In genomic region chr3:87794922-87795325, GRCm38 (mm10) we compare ENCODE assay signal across 9 mouse cellular contexts. TPM values are rescaled to one million over a fixed set of nuclear protein-coding genes. Genes with fewer than 3 reads are reported as not detected.
DNase-seq lines count a peak whose midpoint lies in the region; ATAC-seq and TF ChIP-seq lines count a peak whose summit lies in the region.
"Had no signal": no experiment of that assay in that cellular context is flagged by ENCODE, and none has a peak within 500 bp of the region (broad histone marks: within the 10 kb centered on the region; RNA-seq: fewer than 3 reads in every experiment).

Ntrk1 (minus strand) TSS chr3:87795162.

- no peak for DNase-seq in heart, embryonic 10.5 days (ENCODE audit: low spot score)
- DNase-seq in heart, postnatal 4 days: no peak
- DNase-seq in ES-E14 (ENCODE audit: low read depth, low spot score): no peak
- peak; percentile 59 for DNase-seq in hindbrain, embryonic 11.5 days (ENCODE audit: low spot score)
- DNase-seq in ovary, adult 18-20 months (ENCODE audit: low spot score): no peak
- DNase-seq in gastrocnemius, postnatal 10 days: no peak
- no peak for DNase-seq in urinary bladder, postnatal 14 days (ENCODE audit: low spot score)

- peak; percentile 34; the same call in 1 of the 2 replicates for ATAC-seq in hindbrain, embryonic 11.5 days (ENCODE audit: low FRiP score)
- no peak for ATAC-seq in liver, embryonic 16.5 days (ENCODE audit: low read depth)

- H3K9ac ChIP-seq in ES-E14 (ENCODE audit: insufficient read depth, low read depth, low read length, poor library complexity, severe bottlenecking): peak within 1 kb of the TSS; percentile 53
- peak within 1 kb of the TSS; percentile 3; the same call in 1 of the 2 replicates for H3K9ac ChIP-seq in hindbrain, embryonic 11.5 days (ENCODE audit: low read depth, low read length)
- H3K9ac ChIP-seq in liver, embryonic 16.5 days (ENCODE audit: low read depth, low read length): no peak within 1 kb of the TSS; the same call in 1 of the 2 replicates

- peak within 1 kb of the TSS; percentile 41 for H3K4me2 ChIP-seq in hindbrain, embryonic 11.5 days (replicated peaks; ENCODE audit: low read depth, low read length)
- H3K4me2 ChIP-seq in liver, embryonic 16.5 days (ENCODE audit: low read depth, low read length): peak within 1 kb of the TSS; percentile 40

- H3K4me1 ChIP-seq in heart, embryonic 10.5 days: peaks cover 41% of the 10 kb centered on the region
- no peaks in the 10 kb centered on the region for H3K4me1 ChIP-seq in ES-E14 (ENCODE audit: control insufficient read depth in 2 of 2, insufficient read depth in 2 of 2, low read length in 2 of 2, poor library complexity in 1 of 2)
- H3K4me1 ChIP-seq in hindbrain, embryonic 11.5 days (replicated peaks; ENCODE audit: control insufficient read depth, insufficient read depth, low read length): peaks cover 7% of the 10 kb centered on the region
- H3K4me1 ChIP-seq in liver, embryonic 16.5 days (ENCODE audit: control insufficient read depth, low read depth, low read length): peaks cover 6% of the 10 kb centered on the region; the same call in 1 of the 2 replicates

- H3K4me3 ChIP-seq in heart, embryonic 10.5 days: peak within 1 kb of the TSS; percentile 44
- peak within 1 kb of the TSS; percentile 48 to 65 for H3K4me3 ChIP-seq in ES-E14 (ENCODE audit: insufficient read depth in 1 of 2, low read depth in 1 of 2, low read length in 2 of 2, poor library complexity in 1 of 2, severe bottlenecking in 1 of 2)
- peak within 1 kb of the TSS; percentile 27 for H3K4me3 ChIP-seq in hindbrain, embryonic 11.5 days (ENCODE audit: low read depth, low read length)
- 0 out of 2 replicates have a peak within 1 kb of the TSS, but pooled peaks have one; percentile 15 for H3K4me3 ChIP-seq in liver, embryonic 16.5 days (ENCODE audit: low read depth, low read length)
- H3K4me3 ChIP-seq: erythroblast, embryonic 14.5 days had no signal

- no peaks in the 10 kb centered on the region for H3K9me3 ChIP-seq in heart, embryonic 10.5 days
- H3K9me3 ChIP-seq in ES-E14 (ENCODE audit: control insufficient read depth, insufficient read depth, low read depth, low read length): no peaks in the 10 kb centered on the region
- no peaks in the 10 kb centered on the region for H3K9me3 ChIP-seq in hindbrain, embryonic 11.5 days (ENCODE audit: control insufficient read depth, low read length)
- H3K9me3 ChIP-seq in liver, embryonic 16.5 days (replicated peaks; ENCODE audit: control insufficient read depth, low read length): no peaks in the 10 kb centered on the region

- WGBS in heart, embryonic 10.5 days: 2% methylated on average over 47 of the region's 47 CpGs
- WGBS in hindbrain, embryonic 11.5 days: under 1% methylated on average over 27 of the region's 47 CpGs
- under 1% methylated on average over 44 of the region's 47 CpGs for WGBS in liver, embryonic 16.5 days (ENCODE audit: insufficient replicate concordance)

- no peak within 1 kb of the TSS for H3K27ac ChIP-seq in heart, embryonic 10.5 days
- no peak within 1 kb of the TSS for H3K27ac ChIP-seq in ES-E14 (ENCODE audit: insufficient read depth, low read depth, low read length, poor library complexity, severe bottlenecking)
- H3K27ac ChIP-seq in hindbrain, embryonic 11.5 days (ENCODE audit: low read depth, low read length): no peak within 1 kb of the TSS
- H3K27ac ChIP-seq in liver, embryonic 16.5 days (ENCODE audit: low read length): no peak within 1 kb of the TSS

- H3K27me3 ChIP-seq in heart, embryonic 10.5 days (ENCODE audit: insufficient read depth, poor library complexity, severe bottlenecking): peaks cover 99% of the 10 kb centered on the region
- H3K27me3 ChIP-seq in hindbrain, embryonic 11.5 days (ENCODE audit: control insufficient read depth, insufficient read depth, low read length): peaks cover 66% of the 10 kb centered on the region
- peaks cover 80% of the 10 kb centered on the region for H3K27me3 ChIP-seq in liver, embryonic 16.5 days (ENCODE audit: control insufficient read depth, insufficient read depth, low read depth, low read length)

- H3K36me3 ChIP-seq in heart, embryonic 10.5 days: no peaks in the 10 kb centered on the region
- H3K36me3 ChIP-seq in ES-E14 (ENCODE audit: control insufficient read depth, insufficient read depth, low read length, poor library complexity, severe bottlenecking): no peaks in the 10 kb centered on the region
- no peaks in the 10 kb centered on the region for H3K36me3 ChIP-seq in hindbrain, embryonic 11.5 days (ENCODE audit: control insufficient read depth, insufficient read depth, low read length)
- H3K36me3 ChIP-seq in liver, embryonic 16.5 days (ENCODE audit: control insufficient read depth, insufficient read depth): no peaks in the 10 kb centered on the region

- in situ Hi-C loops in ES-E14 (cut with MboI; ENCODE audit: low sequenced_read_pairs in 2 of 2, unreplicated experiment in 2 of 2): no loop called here

TF ChIP-seq in ES-E14, 5 proteins besides CTCF, POLR2A, EP300 and RAD21:
- no peak for TF ChIP-seq MAFK (IDR thresholded peaks at IDR 0.05; ENCODE audit: insufficient read depth, low read depth, low read length)
- no peak for TF ChIP-seq CHD2 (IDR thresholded peaks at IDR 0.05; ENCODE audit: low read depth, low read length)
- no peak for TF ChIP-seq ZNF384 (IDR thresholded peaks at IDR 0.05; ENCODE audit: low read depth, low read length)
- TF ChIP-seq ZC3H11A (IDR thresholded peaks at IDR 0.05; ENCODE audit: borderline replicate concordance, low read depth, low read length): no peak

RNA-seq across cellular contexts. Expression of gene Ntrk1, which starts in this region (rescaled TPM):
- 0.05 and 0.68 TPM in 2 replicates for polyA plus RNA-seq in heart, embryonic 10.5 days (2016; fragmentation: Nextera tagmentation; extraction: Ambion mirVana)
- under 1 TPM; 0.09 to 0.10 TPM for total RNA-seq in heart, postnatal 4 days (2021)
- 3.8 and 4.5 TPM in 2 replicates for total RNA-seq in ES-E14 (2012; rRNA removed)
- polyA plus RNA-seq in hindbrain, embryonic 11.5 days (2014; fragmentation: Nextera tagmentation; extraction: Ambion mirVana): 6.7 and 8.5 TPM in 2 replicates
- polyA plus RNA-seq in liver, embryonic 16.5 days (2015; fragmentation: Nextera tagmentation; extraction: Ambion mirVana): 0.16 and 0.18 TPM in 2 replicates
- under 1 TPM; 0.09 TPM for total RNA-seq in gastrocnemius, postnatal 10 days (2021)
- polyA plus RNA-seq: erythroblast, embryonic 14.5 days had no signal
